In genomic region chr4:44518923-44519322, GRCm38 (mm10) we compare ENCODE assay signal across 12 mouse cellular contexts.
DNase-seq lines count a peak whose midpoint lies in the region; ATAC-seq lines count a peak whose summit lies in the region.
"Had no signal": no experiment of that assay in that cellular context is flagged by ENCODE, and none has a peak within 500 bp of the region (broad histone marks: within the 10 kb centered on the region; RNA-seq: fewer than 3 reads in every experiment).

No protein-coding gene starts in this region.

- DNase-seq in layer of hippocampus, adult 11-12 months (ENCODE audit: low spot score), result peak; percentile 10
- no peak for DNase-seq in layer of hippocampus, adult 9-10 months (ENCODE audit: low spot score)
- peak; percentile 4 for DNase-seq in embryo, embryonic 9.5 days (ENCODE audit: extremely low spot score)
- no peak for DNase-seq in liver
- DNase-seq: liver, embryonic 13.5 days had no signal

- peaks cover 18% of the 10 kb centered on the region for H3K4me1 ChIP-seq in hindbrain, embryonic 15.5 days (replicated peaks)
- H3K4me1 ChIP-seq in neural tube, embryonic 14.5 days (ENCODE audit: control insufficient read depth, insufficient read depth, low read length), result no peaks in the 10 kb centered on the region
- no peaks in the 10 kb centered on the region for H3K4me1 ChIP-seq in intestine, embryonic 16.5 days (ENCODE audit: control insufficient read depth, insufficient read depth, low read length)
- H3K4me1 ChIP-seq: heart, embryonic 12.5 days; liver, embryonic 13.5 days had no signal

- WGBS in hindbrain, embryonic 15.5 days, result 20% methylated on average over 11 of the region's 11 CpGs
- 18% methylated on average over 11 of the region's 11 CpGs for WGBS in neural tube, embryonic 14.5 days
- 62% methylated on average over 11 of the region's 11 CpGs for WGBS in intestine, embryonic 16.5 days

- H3K27ac ChIP-seq in hindbrain, embryonic 15.5 days (replicated peaks), result no peak overlapping the region
- H3K27ac ChIP-seq in neural tube, embryonic 14.5 days (ENCODE audit: low read depth, low read length), result no peak overlapping the region
- H3K27ac ChIP-seq in intestine, embryonic 16.5 days (ENCODE audit: low read length), result no peak overlapping the region
- H3K27ac ChIP-seq: kidney, postnatal 0 days; liver, embryonic 13.5 days; midbrain, embryonic 12.5 days had no signal

- no peak overlapping the region for H3K4me3 ChIP-seq in hindbrain, embryonic 15.5 days
- H3K4me3 ChIP-seq in neural tube, embryonic 14.5 days (ENCODE audit: low read depth, low read length), result no peak overlapping the region
- no peak overlapping the region for H3K4me3 ChIP-seq in intestine, embryonic 16.5 days (ENCODE audit: low read length)
- H3K4me3 ChIP-seq: heart, embryonic 12.5 days; liver, embryonic 13.5 days; midbrain, embryonic 12.5 days had no signal

- peak; percentile 76 for ATAC-seq in hindbrain, embryonic 15.5 days (ENCODE audit: low FRiP score, low read depth)
- peak; percentile 62; the same call in 1 of the 2 replicates for ATAC-seq in neural tube, embryonic 14.5 days (ENCODE audit: low read depth)
- no peak for ATAC-seq in intestine, embryonic 16.5 days
- ATAC-seq in megakaryocyte, adult 5-6 weeks (ENCODE audit: poor library complexity, severe bottlenecking), result no peak

- no peak overlapping the region for H3K4me2 ChIP-seq in hindbrain, embryonic 15.5 days
- no peak overlapping the region for H3K4me2 ChIP-seq in neural tube, embryonic 14.5 days (ENCODE audit: low read depth, low read length)
- H3K4me2 ChIP-seq in intestine, embryonic 16.5 days (ENCODE audit: low read depth, low read length), result no peak overlapping the region
- H3K4me2 ChIP-seq: heart, embryonic 12.5 days; liver, embryonic 13.5 days; midbrain, embryonic 12.5 days had no signal

- H3K9me3 ChIP-seq in hindbrain, embryonic 15.5 days, result no peaks in the 10 kb centered on the region
- H3K9me3 ChIP-seq in neural tube, embryonic 14.5 days (ENCODE audit: control insufficient read depth, low read length), result no peaks in the 10 kb centered on the region
- H3K9me3 ChIP-seq in intestine, embryonic 16.5 days (ENCODE audit: control insufficient read depth, low read length), result no peaks in the 10 kb centered on the region
- H3K9me3 ChIP-seq: heart, embryonic 12.5 days; liver, embryonic 13.5 days; midbrain, embryonic 12.5 days had no signal

- no peak overlapping the region for H3K9ac ChIP-seq in hindbrain, embryonic 15.5 days
- no peak overlapping the region for H3K9ac ChIP-seq in neural tube, embryonic 14.5 days (replicated peaks; ENCODE audit: low read depth, low read length)
- H3K9ac ChIP-seq in intestine, embryonic 16.5 days (ENCODE audit: low read depth, low read length), result no peak overlapping the region
- H3K9ac ChIP-seq: heart, embryonic 12.5 days; liver, embryonic 13.5 days; midbrain, embryonic 12.5 days had no signal

- H3K36me3 ChIP-seq in hindbrain, embryonic 15.5 days, result no peaks in the 10 kb centered on the region
- no peaks in the 10 kb centered on the region for H3K36me3 ChIP-seq in neural tube, embryonic 14.5 days (ENCODE audit: control insufficient read depth, insufficient read depth, low read length)
- H3K36me3 ChIP-seq in intestine, embryonic 16.5 days (ENCODE audit: control insufficient read depth, insufficient read depth, low read length), result no peaks in the 10 kb centered on the region
- H3K36me3 ChIP-seq: heart, embryonic 12.5 days; liver, embryonic 13.5 days; midbrain, embryonic 12.5 days had no signal

- H3K27me3 ChIP-seq in hindbrain, embryonic 15.5 days, result no peaks in the 10 kb centered on the region
- H3K27me3 ChIP-seq in neural tube, embryonic 14.5 days (ENCODE audit: control insufficient read depth, insufficient read depth, low read length), result no peaks in the 10 kb centered on the region
- H3K27me3 ChIP-seq in intestine, embryonic 16.5 days (replicated peaks; ENCODE audit: control insufficient read depth, insufficient read depth, low read length), result no peaks in the 10 kb centered on the region
- H3K27me3 ChIP-seq: heart, embryonic 12.5 days; liver, embryonic 13.5 days had no signal

Comparison
In these comparisons a context has a peak if more than half of its experiments do, and no peak if none do; other contexts are left out.
1. DNase-seq: peak in layer of hippocampus, adult 11-12 months (single experiment) and embryo, embryonic 9.5 days (single experiment); none in layer of hippocampus, adult 9-10 months (single experiment) and liver (single experiment).
2. ATAC-seq: peak in hindbrain, embryonic 15.5 days (single experiment) and neural tube, embryonic 14.5 days (single experiment); none in intestine, embryonic 16.5 days (single experiment) and megakaryocyte, adult 5-6 weeks (single experiment).